Mouse (Mus musculus) gastrocnemius, postnatal 10 days (tissue): ENCODE results near the gene Snx29. TPM values are rescaled to one million over a fixed set of nuclear protein-coding genes. Genes with fewer than 3 reads are reported as not detected.
"Not testable (repeated sequence)": the region's sequence is repeated elsewhere in the genome, so short reads cannot be mapped to it uniquely, and the experiment has no call there.

Source experiments
- DNase-seq: peaks from one replicate; pipeline ENCODE4 v3.0.0; 2021; ENCODE audit warnings: mixed read lengths
- total RNA-seq, 2 experiments: library from RNA; stranded (reverse); gene quantifications; 2 replicates each; pipeline ENCODE4 v1.2.3; 2021

Snx29 gene
- total RNA-seq, 2 experiments from 2014 or later: 12.9 to 16.0 TPM

DNA sequence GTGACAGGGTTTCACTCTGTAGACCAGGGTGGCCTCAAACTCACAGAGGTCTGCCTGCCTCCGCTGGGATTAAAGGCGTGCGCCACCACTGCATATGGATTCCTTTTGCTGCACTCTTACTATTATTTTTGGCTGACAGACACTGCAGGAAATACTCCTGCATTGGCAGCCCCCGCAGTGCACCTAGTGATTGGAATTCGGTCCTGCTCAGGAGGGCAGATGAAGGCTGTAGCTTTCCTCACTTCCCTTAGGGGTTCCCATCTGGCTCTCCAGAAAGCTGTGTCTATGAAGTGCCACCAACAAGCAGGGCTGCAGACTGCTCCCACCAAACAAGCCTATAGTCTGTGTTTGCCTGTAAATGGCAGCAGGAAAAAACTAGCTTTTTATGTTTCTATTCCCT, 215.0 kb downstream of the Snx29 start:
- no peak for DNase-seq

DNA sequence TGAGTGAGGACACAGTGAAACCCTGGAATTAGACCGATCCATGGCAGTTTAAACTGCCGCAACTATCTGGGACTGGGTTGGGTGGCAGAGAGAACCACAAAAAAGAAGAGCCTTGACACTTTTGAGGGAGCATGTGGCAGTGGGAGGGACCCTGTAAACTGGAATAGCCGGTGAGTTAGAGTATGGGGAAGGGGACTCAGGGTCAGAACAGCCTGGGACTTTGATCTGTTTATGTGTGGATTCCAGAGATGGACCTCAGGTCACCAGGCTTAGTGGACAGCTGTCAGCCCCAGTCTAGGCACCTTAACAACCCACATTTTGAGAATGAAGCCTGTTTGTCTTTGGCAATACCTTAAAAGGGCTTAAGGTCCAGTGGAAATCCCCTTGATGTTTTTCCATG, 215.5 kb downstream of the Snx29 start:
- DNase-seq: no peak

DNA sequence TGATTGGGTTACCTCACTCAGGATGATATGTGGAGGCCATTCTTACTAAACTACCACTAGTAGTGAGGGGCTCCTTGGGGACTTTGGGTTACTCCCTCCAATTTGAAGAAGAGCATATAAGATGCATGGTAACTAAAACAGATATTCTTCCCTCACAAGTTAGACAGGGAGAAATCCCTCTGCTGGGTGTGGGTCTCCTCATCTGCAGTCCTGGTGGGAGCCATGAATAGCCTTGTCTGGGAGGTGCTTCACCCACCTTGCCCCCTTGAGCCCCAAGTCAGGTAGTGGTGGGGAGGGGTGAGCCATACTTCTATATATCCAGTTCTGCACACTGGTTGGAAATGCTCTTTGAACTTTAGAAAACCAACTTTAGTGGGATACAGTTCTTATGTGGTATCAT, 218.3 kb downstream of the Snx29 start:
- no peak for DNase-seq

DNA sequence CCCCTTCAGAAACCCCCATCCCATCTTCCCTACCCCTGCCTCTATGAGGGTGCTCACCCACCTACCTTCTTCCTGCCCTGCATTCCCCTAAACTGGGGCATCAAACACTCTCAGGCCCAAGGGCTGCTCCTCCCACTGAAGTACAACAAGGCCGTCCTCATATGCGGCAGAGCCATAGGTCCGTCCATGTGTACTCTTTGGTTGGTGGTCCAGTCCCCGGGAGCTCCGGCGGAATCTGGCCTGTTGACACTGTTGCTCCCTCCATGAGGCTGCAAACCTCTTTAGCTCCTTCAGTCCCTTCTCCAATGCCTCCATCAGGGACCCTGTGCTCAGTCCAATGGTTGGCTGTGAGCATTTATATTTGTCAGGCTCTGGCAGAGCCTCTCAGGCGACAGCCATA, 219.1 kb downstream of the Snx29 start:
- no peak for DNase-seq

DNA sequence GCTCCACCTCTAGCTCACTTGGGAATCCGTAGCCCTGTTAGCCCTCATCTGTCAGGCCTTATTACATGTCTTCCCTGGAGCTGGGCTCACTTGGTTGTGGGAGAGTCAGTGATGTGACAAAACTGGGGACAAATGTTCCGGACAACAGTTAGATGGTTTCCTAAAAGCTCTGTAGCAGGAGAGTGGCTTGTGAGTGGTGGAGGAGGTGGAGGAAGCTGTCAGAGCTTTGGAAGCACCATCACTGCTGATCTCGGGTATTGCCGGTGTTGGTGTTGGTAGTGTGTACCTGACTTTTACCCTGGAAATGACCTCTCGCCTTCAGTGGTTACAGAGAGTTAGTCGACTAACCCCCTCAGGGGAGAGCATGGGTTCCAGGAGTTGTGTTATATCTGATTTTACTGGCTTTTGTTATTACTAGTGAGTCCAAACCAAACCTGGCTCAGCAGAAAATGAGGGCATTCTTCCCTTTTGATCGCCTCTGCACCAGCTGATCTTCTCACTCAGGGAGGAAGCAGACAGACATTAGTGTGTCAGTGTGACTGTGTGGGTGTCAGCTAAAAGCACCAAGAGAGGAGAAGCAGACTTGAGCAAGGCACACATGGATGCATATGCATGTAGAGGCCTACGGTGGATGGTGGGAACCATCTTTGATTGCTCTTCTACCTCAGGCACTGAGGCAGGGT, 227.5 kb downstream of the Snx29 start:
- DNase-seq: no peak

GRCm38 (mm10) chr16:11561714-11562113, 239.0 kb downstream of the Snx29 start:
- no peak for DNase-seq

DNA sequence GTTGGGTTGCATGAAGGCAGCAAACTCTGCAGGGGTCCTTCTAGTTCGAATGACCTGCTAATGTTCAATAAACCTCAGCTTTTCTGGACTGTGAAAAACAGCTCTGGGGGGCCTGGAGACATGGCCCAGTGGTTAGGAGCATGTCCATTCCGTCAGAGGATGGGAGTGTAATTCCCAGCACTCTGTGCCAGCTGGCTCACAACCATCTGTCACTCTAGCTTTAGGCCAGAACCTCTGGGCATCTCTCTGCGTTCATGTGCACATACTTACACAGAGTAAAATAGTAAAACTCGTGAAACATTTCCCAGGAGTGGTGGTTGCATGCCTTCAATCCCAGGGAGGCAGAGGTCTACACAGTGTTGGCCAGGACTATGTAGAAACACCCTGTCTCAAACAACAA, 241.1 kb downstream of the Snx29 start:
- no peak for DNase-seq

DNA sequence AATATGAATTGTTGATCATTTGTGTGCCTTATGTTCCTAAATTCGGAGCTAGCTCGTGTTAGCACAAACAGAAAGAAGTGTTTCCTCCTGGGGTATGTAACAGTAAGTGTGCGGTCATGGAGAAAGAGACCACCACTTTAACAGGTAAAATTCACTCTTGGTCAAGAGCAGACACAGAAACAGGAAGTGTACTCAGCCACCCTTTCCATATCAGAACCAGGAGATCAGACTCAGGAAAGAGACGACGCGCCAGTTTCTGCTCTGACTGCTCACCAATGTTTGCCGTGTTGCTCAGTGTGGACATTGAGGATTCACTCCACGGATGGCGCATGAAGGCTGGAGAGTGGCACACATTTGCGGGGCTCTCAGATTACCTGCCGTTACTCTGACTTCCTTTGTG, 242.4 kb downstream of the Snx29 start:
- no peak for DNase-seq

DNA sequence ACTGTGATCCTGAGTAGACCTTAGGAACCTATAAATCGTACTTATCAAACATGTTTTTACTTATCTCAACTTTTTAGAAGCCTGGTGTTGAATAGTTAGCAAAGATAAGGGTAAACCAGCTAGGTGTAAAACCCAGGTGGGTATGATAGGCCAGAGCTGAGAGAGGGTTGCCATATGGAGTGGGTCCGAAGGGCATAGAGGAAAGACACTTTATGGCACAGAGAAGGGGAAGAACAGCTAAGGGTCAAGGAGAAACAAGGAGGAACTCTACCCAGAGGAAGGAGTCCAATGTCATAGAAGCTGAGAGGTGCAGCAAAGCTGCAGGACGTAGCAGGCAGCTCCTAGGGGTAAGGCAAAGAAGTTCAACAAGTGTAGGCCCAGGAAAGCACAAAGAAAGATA, 244.9 kb downstream of the Snx29 start:
- DNase-seq: no peak

DNA sequence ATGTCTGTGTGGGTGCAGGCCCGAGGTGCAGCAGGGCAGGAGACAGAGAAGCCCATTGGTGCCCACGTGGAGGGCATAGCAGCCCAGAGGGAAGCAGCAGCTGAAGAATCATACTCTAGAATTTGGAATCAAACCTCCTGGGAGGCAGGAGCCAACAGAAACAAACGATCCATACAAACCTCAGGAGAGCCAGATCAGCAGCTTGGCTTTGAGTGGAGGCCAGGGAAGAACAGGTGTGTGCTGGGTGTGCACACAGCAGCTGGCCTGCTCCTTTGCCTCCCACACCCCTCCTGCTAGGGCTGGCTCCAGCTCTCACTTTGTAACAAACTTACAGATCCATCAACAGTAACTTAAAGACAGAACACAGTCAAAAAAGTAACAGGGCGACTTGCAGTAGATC, 245.4 kb downstream of the Snx29 start:
- no peak for DNase-seq

DNA sequence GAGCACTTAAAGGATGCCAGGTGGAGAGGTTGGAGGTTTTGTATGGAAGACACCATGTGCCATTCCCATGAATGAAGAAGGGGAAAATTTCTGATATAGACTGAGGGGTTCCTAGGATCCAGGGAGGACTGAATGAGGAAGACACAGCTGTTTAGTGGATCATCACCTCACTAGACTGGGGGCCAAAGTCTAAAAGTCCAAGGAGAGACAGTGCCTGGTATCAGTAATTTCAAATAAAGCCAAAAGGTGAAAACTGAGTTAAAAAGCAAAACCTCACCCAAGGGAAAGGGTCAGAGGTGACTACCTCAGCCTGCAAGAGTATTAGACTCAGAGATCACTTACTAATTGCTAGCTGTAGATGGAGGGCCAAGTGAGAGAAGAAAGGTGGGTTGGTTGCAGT, 245.9 kb downstream of the Snx29 start:
- no peak for DNase-seq

DNA sequence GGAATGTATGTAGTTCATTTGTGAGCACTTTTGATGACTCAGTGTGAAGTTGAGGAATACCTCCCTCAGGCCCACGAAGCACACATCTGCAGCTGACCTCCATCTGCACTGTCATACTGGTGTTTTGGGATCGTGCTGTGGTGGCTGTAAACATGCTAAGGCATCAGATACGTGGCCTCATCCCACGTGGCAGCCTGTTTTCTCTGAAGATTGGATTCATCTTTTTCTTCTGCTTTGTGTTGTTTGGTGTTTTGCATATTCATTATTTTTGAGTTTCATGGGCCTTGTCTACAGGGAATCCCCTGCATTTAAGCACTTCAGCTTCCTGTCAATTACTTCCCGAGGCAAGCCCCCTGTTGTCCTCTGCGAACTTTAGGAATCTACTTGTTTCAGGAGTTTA, 246.4 kb downstream of the Snx29 start:
- no peak for DNase-seq

- DNase-seq: no peak
Observed at GRCm38 (mm10) chr16:11570072-11570471, 247.4 kb downstream of the Snx29 start.

GRCm38 (mm10) chr16:11574517-11574916, 251.8 kb downstream of the Snx29 start:
- no peak for DNase-seq

- not testable (repeated sequence) for DNase-seq
Observed at GRCm38 (mm10) chr16:11575733-11576132, 253.0 kb downstream of the Snx29 start.

DNA sequence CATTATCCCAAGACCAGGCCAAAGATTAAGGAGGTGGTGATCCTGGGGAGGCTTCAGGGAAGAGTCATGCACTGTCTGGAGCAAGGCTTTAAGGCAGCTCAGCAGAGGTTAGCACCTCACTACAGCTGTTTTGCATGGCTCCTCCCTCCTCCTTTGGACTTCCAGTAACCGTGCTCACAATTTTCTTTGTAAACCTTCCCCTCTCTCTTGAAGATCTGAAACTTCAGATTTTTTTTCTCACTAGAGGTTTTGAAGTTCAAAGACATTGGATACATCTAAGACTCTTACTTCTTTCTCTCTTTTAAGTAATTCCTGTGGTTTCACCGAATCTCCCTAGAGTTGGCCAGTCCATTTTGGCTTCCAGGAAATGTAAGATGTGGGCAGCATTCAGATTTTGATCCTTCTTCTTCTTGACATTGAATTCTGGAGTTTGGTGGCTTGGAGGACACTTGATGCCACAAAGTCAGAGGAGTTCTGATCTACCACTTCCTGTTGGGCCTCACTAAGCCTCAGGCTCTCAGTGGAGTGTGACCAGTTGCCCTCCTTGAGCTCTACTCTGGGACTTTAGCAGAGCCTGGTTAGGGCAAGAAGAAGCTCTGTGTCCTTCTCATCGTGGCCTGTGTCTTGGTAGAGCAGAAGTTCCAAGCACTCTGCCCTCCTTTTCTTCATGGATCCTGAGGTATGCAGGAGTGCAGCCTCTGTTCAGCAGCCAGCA, 255.0 kb downstream of the Snx29 start:
- DNase-seq: no peak

DNA sequence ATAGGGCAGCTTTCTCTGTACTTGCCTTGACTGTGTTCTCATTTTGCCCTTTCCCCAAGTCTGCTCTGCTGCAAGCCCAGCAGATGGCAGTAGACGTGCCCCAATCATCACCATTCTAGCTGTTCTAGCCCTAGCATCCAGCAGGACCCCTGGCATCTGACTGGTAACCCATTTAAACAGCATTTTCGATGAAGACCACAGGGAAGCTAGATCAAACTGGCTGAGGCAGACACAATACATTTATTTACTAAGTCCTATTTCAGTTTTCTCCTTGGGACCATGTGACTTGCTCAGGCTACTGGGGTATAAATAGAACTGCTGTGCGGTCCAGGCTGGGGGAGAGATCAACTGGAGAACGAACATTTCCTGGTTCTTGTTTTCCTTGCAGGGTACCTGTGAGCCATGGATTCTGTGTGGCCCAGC, 257.0 kb downstream of the Snx29 start:
- DNase-seq: peak; percentile 27

DNA sequence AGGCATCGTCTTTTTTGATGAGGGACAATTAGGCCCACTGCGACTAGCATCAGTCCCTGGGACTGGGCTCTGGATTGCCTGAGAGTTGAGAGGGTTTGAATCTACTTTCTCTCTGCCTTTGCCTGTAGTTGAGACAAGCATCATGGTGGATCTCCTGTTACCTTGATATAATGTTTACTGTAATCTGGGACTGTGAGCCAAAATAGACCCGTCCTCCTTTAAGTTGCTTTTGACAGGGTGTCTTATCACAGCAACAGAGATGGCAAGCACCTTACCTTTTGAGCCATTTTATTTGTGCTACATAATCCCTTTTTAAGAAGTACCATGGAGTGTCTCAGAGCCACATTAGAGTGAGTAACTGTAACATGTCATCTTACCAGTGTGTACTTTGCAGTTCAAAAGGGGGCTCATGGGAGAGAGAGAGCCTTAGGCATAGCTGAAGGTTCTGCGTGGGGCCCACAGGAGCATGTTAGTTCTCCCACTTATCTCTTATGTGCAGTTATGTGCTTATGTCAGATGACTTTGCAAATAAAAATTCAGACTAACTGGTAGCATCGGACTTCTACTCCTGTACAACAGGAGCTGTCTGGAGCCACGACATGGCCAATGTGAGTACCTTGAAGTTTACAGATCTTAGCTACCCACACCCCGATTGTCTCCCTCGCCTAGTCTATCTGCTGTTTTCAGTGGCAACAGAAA, 261.4 kb downstream of the Snx29 start:
- DNase-seq: no peak

DNA sequence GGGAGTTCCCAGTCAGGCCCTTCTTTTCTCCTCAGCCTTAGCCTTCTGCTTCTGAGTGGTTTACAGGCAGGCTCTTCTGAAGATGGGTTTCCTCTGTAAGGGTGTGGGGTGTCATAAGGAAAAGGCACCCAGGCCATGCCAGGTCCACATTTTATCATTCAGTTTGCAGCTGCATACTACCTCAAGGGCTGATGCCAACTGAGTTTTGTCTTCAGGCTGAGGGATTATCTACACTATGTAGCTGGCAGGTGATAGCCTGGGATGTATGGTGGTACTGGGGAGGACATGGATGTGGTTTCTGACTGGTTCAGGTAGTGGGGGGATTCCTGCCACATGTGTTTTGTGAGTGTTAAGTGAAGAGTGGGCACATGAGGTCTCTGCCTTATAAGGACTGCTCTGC, 266.0 kb downstream of the Snx29 start:
- no peak for DNase-seq

DNA sequence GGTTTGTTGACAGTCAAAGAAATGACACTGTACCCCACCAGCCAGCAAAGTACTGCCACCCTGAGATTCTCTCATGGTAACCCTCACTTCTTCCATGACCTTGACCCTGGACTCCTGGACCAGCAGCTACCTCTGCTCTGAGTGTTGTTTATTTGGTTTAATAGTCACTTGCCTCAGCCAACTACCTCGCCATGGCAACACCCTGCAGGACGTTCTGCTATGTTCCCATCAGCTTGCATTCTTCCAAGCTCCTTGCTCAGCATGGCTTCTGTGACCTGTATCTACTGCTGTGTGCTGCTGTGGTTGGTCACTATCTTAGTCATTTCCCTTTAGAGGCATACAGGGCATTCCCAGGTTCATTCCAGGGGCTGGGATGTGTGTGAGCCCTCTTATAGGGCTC, 266.6 kb downstream of the Snx29 start:
- DNase-seq: no peak

- no peak for DNase-seq
Observed at GRCm38 (mm10) chr16:11589782-11590695, 267.3 kb downstream of the Snx29 start.

DNA sequence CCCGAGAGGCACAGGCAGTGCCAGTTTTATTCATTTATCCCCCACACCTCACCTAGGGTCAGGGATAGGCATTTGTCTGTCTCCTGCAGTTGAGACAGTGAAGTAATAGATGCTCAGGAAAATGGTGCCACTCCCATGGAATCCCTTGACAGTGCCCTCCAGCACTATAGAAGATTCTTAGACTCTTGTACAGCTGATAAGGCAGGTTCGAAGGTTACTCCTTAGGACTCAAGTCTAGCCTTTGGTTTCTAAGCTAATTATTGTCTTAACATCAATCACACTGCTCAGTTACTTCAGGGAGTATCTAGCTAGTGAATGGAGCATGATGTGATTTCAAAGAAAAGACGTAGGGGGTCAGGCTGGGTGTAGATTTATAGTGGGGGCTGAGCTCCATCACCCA, 273.9 kb downstream of the Snx29 start:
- DNase-seq: no peak
